Mouse (Mus musculus) left cerebral cortex, postnatal 4 days (tissue): Measurements from ENCODE around the gene Klhl7. TPM values are rescaled to one million over a fixed set of nuclear protein-coding genes. Genes with fewer than 3 reads are reported as not detected.

Experiments
- DNase-seq: peaks from one replicate; pipeline ENCODE4 v3.0.0-alpha.2; 2022
- intact Hi-C: fragments of 180-260 bp; cut with DNase I; formaldehyde crosslinking; loops from one replicate; pipeline ENCODE4 v1.15.1; 2025
- total RNA-seq, 2 experiments: library from RNA; stranded (reverse); gene quantifications; 2 replicates each; pipeline ENCODE4 v1.2.3; 2021

Gene Klhl7
- total RNA-seq, 2 experiments from 2014 or later: 167 to 174 TPM

DNA sequence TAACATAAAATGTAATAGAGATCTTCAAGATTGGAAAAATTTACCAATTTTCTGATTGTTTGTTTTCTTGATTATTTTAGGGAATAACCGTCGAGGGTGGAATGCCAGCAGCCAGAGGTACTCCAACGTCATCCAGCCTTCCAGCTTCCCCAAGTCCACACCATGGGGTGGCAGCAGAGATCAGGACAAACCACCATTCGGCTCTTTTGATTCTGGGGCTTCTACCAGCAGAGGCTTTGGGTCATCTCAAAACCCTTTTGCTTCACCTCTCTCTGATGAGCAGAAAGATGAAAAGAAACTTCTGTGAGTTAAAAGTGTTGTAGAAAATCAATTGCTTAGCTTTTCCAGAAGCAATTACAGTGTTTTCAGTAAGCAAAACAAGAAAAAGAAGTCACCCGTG lies 66.9 kb downstream of the Klhl7 start:
- intact Hi-C loops: no loop called here
- peak; percentile 18 for DNase-seq

DNA sequence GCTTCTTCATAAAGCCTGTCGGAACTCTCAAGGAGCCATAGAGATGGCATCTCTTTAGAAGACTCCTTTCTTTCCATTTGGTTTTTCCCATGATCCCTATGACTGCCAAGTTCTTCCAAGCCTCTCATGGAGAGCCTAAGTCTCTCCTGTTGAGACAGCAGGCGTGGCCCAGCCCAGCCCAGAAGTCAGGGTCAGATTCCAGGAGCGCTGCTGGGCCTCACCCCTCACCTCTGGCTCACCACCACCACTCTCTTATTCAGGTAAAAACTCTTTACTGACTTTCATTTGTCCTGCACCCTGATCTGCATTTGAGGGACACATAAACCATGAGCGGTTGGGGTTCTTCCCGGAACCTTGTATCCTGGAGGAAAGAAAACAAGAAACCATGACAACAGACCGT lies 69.5 kb downstream of the Klhl7 start:
- intact Hi-C loops: loop anchor here (10.0 kb wide), 1 partner anchor 195 kb away; the partner anchor contains the start of gene Nos3
- DNase-seq: no peak

DNA sequence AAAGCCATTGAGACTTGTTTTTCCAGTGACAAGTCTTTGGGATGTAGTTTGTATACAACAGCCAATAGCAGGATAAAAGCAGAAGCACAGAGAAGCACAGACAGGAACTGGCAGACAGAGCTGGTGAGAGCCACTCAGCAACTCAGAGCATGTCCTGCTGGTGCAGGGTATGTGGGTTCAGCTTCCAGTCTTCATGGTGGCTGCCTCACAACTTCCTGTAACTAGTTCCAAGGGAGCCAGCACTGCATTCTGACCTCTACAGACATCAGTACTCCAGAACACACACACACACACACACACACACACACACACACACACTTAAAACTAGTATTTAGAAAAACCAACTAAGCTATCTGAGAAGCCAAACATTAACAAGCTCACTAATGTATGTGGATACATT lies 71.7 kb downstream of the Klhl7 start:
- DNase-seq: no peak
- intact Hi-C loops: loop anchor here (10.0 kb wide), 1 partner anchor 193 kb away; the partner anchor contains the start of gene Nos3

DNA sequence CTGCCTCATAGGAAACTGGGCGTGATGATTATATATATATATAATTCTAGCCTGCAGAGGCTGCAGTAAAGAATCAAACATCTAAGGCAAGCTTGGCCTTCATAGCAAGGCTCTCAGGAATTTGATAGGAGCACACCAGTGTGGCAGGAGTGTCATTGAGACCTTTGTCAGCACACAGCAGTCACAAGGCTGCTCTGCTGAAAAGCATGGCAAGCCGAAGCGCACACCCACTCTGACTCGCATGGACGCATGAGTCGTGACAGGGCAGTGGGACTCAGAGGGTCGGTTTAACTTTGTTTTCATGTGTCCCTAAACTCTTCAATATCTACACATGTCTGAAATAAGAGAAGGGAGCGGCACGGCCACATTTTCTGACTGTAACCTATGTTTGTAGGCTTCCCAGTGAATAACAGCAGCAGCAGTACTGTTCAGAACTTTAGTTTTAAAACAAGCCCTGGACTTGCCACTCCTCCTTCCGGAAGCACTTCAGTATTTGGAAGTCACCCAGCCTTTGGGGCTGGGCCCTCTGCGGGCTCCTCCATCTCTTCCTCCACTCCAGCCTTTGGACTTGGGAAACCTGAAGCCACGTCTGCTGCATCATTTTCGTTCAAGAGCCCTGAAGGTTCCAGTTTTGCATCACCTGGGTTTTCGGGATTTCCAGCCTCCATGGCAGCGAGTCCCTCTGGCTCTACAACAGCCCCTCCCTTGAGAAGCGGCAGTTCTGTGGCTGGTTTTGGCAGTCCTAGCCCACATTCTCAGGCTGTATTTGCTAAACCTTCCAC lies 81.3 kb downstream of the Klhl7 start:
- DNase-seq: no peak
- intact Hi-C loops: no loop called here

DNA sequence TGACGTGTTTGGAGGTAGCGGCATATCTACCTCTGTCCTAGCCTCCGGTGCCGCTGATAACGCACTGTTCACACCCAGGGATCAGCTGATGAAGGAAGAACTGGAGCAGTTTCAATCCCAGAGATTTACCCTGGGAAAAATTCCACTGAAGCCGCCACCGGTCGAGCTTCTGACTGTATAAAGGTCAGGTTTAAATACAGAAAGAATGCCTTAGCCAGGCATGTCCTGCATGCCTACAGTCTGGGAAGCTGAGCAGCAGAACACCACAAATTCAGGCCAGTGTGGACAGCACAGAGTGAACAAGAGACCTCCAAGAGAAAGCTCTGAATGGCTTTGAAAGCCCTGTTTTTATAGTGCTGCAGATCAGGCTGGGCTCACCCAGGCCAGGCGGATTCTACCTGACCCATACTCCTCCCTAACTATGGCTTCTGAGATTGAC lies 81.9 kb downstream of the Klhl7 start:
- no peak for DNase-seq
- intact Hi-C loops: no loop called here

GRCm38 (mm10) chr5:24183096-24183495 lies 82.7 kb downstream of the Klhl7 start:
- DNase-seq: no peak
- intact Hi-C loops: no loop called here

DNA sequence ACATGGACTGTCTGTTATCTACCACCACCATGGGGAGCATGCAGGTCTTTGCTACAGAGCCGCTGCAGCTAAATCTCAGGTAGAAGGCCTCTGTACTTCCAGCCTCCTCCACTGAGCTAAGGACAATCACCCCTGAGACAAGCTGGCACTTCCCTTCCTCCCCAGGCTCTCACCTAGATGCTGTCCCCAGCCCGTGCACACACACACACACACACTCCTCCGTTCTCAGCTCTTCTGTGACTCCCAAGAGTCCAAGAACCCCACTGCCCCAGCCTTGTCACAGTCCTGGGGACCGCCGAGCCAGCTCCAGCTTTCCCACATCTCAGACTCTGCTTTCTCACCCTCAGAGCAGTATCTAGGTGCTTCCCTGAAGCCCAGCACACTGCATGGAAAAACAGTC lies 83.6 kb downstream of the Klhl7 start:
- intact Hi-C loops: no loop called here
- no peak for DNase-seq

GRCm38 (mm10) chr5:24188476-24188875 lies 88.1 kb downstream of the Klhl7 start:
- intact Hi-C loops: no loop called here
- no peak for DNase-seq

- intact Hi-C loops: no loop called here
- DNase-seq: no peak
These were observed 91.4 kb downstream of the Klhl7 start for GRCm38 (mm10) chr5:24191821-24192220.

- intact Hi-C loops: no loop called here
- no peak for DNase-seq
These were observed 100.6 kb downstream of the Klhl7 start for GRCm38 (mm10) chr5:24201006-24201405.

DNA sequence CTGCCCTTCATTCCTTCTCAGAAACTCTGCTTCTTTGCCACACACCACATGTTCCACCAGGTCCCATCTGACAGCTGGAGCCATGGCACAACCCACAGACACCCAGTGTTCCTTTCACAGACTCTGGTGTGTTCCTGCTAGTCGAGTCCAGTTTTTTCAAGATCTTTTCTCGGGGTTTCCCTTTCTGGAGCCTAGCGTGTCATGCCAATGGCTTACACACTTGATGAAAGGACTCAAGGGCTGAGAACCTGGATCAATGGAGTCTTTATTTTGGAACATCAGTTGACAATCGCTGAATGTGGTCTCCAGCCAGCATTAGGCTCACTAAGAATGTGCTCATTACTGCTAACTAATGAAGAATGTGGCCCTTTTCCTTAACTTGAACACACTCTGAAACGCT lies 102.1 kb downstream of the Klhl7 start:
- intact Hi-C loops: no loop called here
- DNase-seq: no peak

GRCm38 (mm10) chr5:24203266-24203665 lies 102.9 kb downstream of the Klhl7 start:
- no peak for DNase-seq
- intact Hi-C loops: no loop called here

- DNase-seq: no peak
- intact Hi-C loops: no loop called here
These were observed 107.6 kb downstream of the Klhl7 start for GRCm38 (mm10) chr5:24207965-24208364.

DNA sequence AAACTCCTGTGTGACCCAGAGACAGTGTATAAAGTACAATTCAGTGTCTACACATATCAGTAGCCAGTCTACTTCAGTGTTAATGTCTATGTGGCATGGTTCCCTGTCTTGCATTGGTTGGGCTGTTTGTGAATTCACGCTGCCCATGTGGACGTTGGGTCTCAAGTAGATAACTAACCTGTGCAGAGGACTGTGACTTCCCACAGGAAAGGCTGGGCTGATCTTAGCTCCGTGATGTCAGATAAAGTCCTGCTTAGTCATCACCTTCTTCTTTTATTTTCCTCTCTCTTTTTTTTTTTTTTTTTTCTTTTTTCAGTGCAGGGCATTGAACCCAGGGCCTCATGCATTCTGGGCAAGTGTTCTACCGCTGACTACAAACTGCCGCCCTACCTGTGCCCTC lies 108.1 kb downstream of the Klhl7 start:
- DNase-seq: no peak
- intact Hi-C loops: no loop called here

Other genes starting within 250 kb of the Klhl7 start
- 10 to 100 TPM; 62.8 to 73.1 TPM for gene Fam126a, start 69.9 kb upstream of the Klhl7 start, total RNA-seq
- gene Nupl2, start 64.4 kb downstream of the Klhl7 start, total RNA-seq: 10 to 100 TPM in 1 of 2 experiments, 1 to 10 TPM in 1; 9.7 to 11.3 TPM